Mouse (Mus musculus) E14TG2a.4 (cell line): ENCODE results near the gene Klk10.

ENCODE experiments used
- CTCF ChIP-seq: conservative IDR thresholded peaks from 2 replicates; pipeline ENCODE4 v1.5.1; 2014; ENCODE audit warnings: low read length
- NANOG ChIP-seq: IDR thresholded peaks from 2 replicates; pipeline ENCODE4 v1.6.1; 2014; ENCODE audit warnings: borderline replicate concordance, low read length, mixed read lengths

DNA sequence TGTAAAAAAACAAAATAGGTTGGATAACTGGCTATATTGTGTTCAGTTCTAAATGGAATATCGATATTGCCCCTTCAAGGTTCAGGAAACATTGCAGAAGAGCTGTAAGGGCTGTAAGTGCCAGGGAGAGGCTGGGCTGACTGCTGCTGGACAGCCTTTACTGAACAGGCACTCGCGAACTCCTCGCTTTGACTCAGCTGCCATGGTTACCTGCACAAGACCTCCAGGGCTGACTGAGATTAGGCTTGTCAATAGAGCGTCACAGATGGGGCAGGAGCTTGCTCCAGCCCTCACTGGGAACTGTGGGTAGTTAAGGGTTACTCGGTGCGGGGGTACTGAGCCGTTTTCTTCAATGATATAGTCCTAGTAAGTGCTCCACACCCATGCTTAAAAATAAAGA, 14.4 kb upstream of the Klk10 start:
- no peak for TF ChIP-seq CTCF
- TF ChIP-seq NANOG = no peak
